ENCODE assay signal across 17 mouse cellular contexts in the genomic region with DNA sequence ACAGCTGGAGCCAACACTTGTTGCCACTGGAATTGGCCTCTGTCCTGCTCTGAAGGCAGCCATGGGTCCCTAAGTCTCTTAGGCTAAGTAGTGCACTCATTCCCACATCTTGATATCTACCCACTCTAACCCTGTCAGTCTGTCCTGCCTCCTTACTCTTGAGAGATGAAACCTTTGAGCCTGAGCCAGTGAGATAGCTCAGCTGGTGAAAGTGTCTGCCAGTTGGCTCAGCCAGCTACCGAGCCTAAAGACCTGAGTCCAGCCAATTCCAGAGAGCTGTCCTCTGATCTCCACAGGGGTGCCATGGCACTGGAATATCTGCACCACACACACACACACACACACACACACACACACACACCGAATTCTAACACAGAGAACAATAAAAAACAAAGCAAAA. TPM values are rescaled to one million over a fixed set of nuclear protein-coding genes. Genes with fewer than 3 reads are reported as not detected.
DNase-seq lines count a peak whose midpoint lies in the region; ATAC-seq and TF ChIP-seq lines count a peak whose summit lies in the region.
"Had no signal": no experiment of that assay in that cellular context is flagged by ENCODE, and none has a peak within 500 bp of the region (broad histone marks: within the 10 kb centered on the region; RNA-seq: fewer than 3 reads in every experiment).

No protein-coding gene starts in this region.

- H3K27me3 ChIP-seq in embryonic facial prominence, embryonic 12.5 days, result peaks cover 61% of the 10 kb centered on the region
- peaks cover 78% of the 10 kb centered on the region for H3K27me3 ChIP-seq in embryonic facial prominence, embryonic 10.5 days (replicated peaks; ENCODE audit: low read depth, poor library complexity, severe bottlenecking)
- peaks cover 65% of the 10 kb centered on the region for H3K27me3 ChIP-seq in stomach, embryonic 15.5 days (replicated peaks)

- no peak overlapping the region for H3K27ac ChIP-seq in embryonic facial prominence, embryonic 12.5 days
- H3K27ac ChIP-seq in embryonic facial prominence, embryonic 10.5 days (replicated peaks), result no peak overlapping the region
- peak overlapping the region; percentile 28; the same call in 1 of the 2 replicates for H3K27ac ChIP-seq in layer of hippocampus, adult 2 months
- H3K27ac ChIP-seq in stomach, embryonic 15.5 days, result peak overlapping the region; percentile 71; the same call in 1 of the 2 replicates
- H3K27ac ChIP-seq: forebrain, embryonic 10.5 days; midbrain, embryonic 13.5 days; neural tube, embryonic 15.5 days had no signal

- 56% methylated on average over 2 of the region's 2 CpGs for WGBS in embryonic facial prominence, embryonic 12.5 days
- 63% methylated on average over 2 of the region's 2 CpGs for WGBS in embryonic facial prominence, embryonic 10.5 days
- 47% methylated on average over 2 of the region's 2 CpGs for WGBS in stomach, embryonic 15.5 days

- no peaks in the 10 kb centered on the region for H3K9me3 ChIP-seq in embryonic facial prominence, embryonic 12.5 days
- no peaks in the 10 kb centered on the region; the same call in 1 of the 2 replicates for H3K9me3 ChIP-seq in embryonic facial prominence, embryonic 10.5 days
- H3K9me3 ChIP-seq in stomach, embryonic 15.5 days, result no peaks in the 10 kb centered on the region
- H3K9me3 ChIP-seq: forebrain, embryonic 10.5 days; limb, embryonic 13.5 days; midbrain, embryonic 13.5 days; neural tube, embryonic 15.5 days had no signal

- no peak for TF ChIP-seq CTCF in layer of hippocampus, adult 2 months (conservative IDR thresholded peaks at IDR 0.05)
- no peak for TF ChIP-seq CTCF in brain, embryonic 14.5 days (IDR thresholded peaks at IDR 0.05; ENCODE audit: borderline replicate concordance, extremely low read depth, insufficient read depth, insufficient read length)

- no peak overlapping the region for H3K4me3 ChIP-seq in embryonic facial prominence, embryonic 12.5 days
- no peak overlapping the region for H3K4me3 ChIP-seq in embryonic facial prominence, embryonic 10.5 days
- H3K4me3 ChIP-seq in layer of hippocampus, adult 2 months, result no peak overlapping the region
- H3K4me3 ChIP-seq in stomach, embryonic 15.5 days (replicated peaks), result no peak overlapping the region
- H3K4me3 ChIP-seq: forebrain, embryonic 10.5 days; limb, embryonic 13.5 days; midbrain, embryonic 13.5 days; neural tube, embryonic 15.5 days had no signal

- H3K4me1 ChIP-seq in embryonic facial prominence, embryonic 12.5 days, result peaks cover 13% of the 10 kb centered on the region; the same call in 1 of the 2 replicates
- H3K4me1 ChIP-seq in embryonic facial prominence, embryonic 10.5 days, result peaks cover 19% of the 10 kb centered on the region
- H3K4me1 ChIP-seq in stomach, embryonic 15.5 days, result peaks cover 4% of the 10 kb centered on the region; the same call in 1 of the 2 replicates

- H3K9ac ChIP-seq in embryonic facial prominence, embryonic 12.5 days, result no peak overlapping the region
- H3K9ac ChIP-seq in stomach, embryonic 15.5 days, result no peak overlapping the region
- H3K9ac ChIP-seq: forebrain, postnatal 0 days; limb, embryonic 13.5 days; midbrain, embryonic 13.5 days; neural tube, embryonic 15.5 days had no signal

- DNase-seq in embryonic facial prominence, embryonic 10.5 days (ENCODE audit: low spot score), result no peak
- DNase-seq in layer of hippocampus, adult 2 months (ENCODE audit: low spot score in 2 of 2), result no peak
- DNase-seq in layer of hippocampus, adult 8-10 months (ENCODE audit: low spot score in 2 of 2), result no peak
- peak; percentile 13 for DNase-seq in brain, embryonic 14.5 days (ENCODE audit: low read depth)
- DNase-seq: cerebellum, adult 9-10 months; forebrain, postnatal 0 days; kidney, adult 18-20 months; kidney, postnatal 14 days; thymus, postnatal 25 days had no signal

- no peak for TF ChIP-seq POLR2A in brain, embryonic 14.5 days (IDR thresholded peaks at IDR 0.05; ENCODE audit: borderline replicate concordance, extremely low read depth, insufficient read depth, insufficient read length, poor library complexity, severe bottlenecking)

- H3K4me2 ChIP-seq in embryonic facial prominence, embryonic 12.5 days (replicated peaks), result no peak overlapping the region
- no peak overlapping the region for H3K4me2 ChIP-seq in stomach, embryonic 15.5 days
- H3K4me2 ChIP-seq: limb, embryonic 13.5 days; midbrain, embryonic 13.5 days; neural tube, embryonic 15.5 days had no signal

- 0 out of 2 replicates have a peak, but pooled peaks have one; percentile 5 for ATAC-seq in embryonic facial prominence, embryonic 12.5 days (ENCODE audit: insufficient number of reproducible peaks, insufficient read depth, low FRiP score, low TSS enrichment)
- no peak for ATAC-seq in stomach, embryonic 15.5 days (ENCODE audit: insufficient read depth, low FRiP score, low read depth)
- ATAC-seq in activated CD4-positive, CD25-positive, alpha-beta regulatory T cell, adult 4 months, result no peak
- ATAC-seq: forebrain, postnatal 0 days; midbrain, embryonic 13.5 days had no signal

- no peaks in the 10 kb centered on the region for H3K36me3 ChIP-seq in embryonic facial prominence, embryonic 12.5 days
- H3K36me3 ChIP-seq in embryonic facial prominence, embryonic 10.5 days (replicated peaks), result no peaks in the 10 kb centered on the region
- H3K36me3 ChIP-seq in stomach, embryonic 15.5 days, result no peaks in the 10 kb centered on the region
- H3K36me3 ChIP-seq: forebrain, embryonic 10.5 days; limb, embryonic 13.5 days; midbrain, embryonic 13.5 days; neural tube, embryonic 15.5 days had no signal

RNA-seq across cellular contexts. Expression of a gene that starts 2.3 kb away (rescaled TPM):
- 0.42 and 0.64 TPM in 2 replicates for polyA plus RNA-seq in embryonic facial prominence, embryonic 12.5 days (2016; fragmentation: Nextera tagmentation; extraction: Ambion mirVana)
- 0.22 TPM in 1 of 2 replicates, not detected in the other for polyA plus RNA-seq in embryonic facial prominence, embryonic 10.5 days (2016; fragmentation: Nextera tagmentation; extraction: Ambion mirVana)
- total RNA-seq in layer of hippocampus, adult 2 months (2021), result 10 to 100 TPM; 10.6 to 10.9 TPM
- 10 to 100 TPM; 11.3 to 19.1 (median 14.6) TPM for total RNA-seq in layer of hippocampus, adult 8-10 months (2022)
- polyA plus RNA-seq in brain, embryonic 14.5 days (2012; rRNA removed), result 2.2 and 2.5 TPM in 2 replicates
- 0.93 and 1.6 TPM in 2 replicates for polyA plus RNA-seq in stomach, embryonic 15.5 days (2015; fragmentation: Nextera tagmentation; extraction: Ambion mirVana)
- under 1 TPM in 1 of 2 experiments, not detected in 1; 0.34 TPM for polyA plus RNA-seq in activated CD4-positive, CD25-positive, alpha-beta regulatory T cell, adult 4 months (2017; shearing (Covaris generic))
- total RNA-seq: CH12.LX had no signal

RNA-seq across cellular contexts. Expression of a gene that starts 11.3 kb away (rescaled TPM):
- 61.3 and 68.7 TPM in 2 replicates for polyA plus RNA-seq in embryonic facial prominence, embryonic 12.5 days (2016; fragmentation: Nextera tagmentation; extraction: Ambion mirVana)
- polyA plus RNA-seq in embryonic facial prominence, embryonic 10.5 days (2016; fragmentation: Nextera tagmentation; extraction: Ambion mirVana), result 47.8 and 49.6 TPM in 2 replicates
- total RNA-seq in layer of hippocampus, adult 2 months (2021), result 10 to 100 TPM; 56.7 to 60.6 TPM
- total RNA-seq in layer of hippocampus, adult 8-10 months (2022), result 10 to 100 TPM; 52.8 to 60.0 (median 56.6) TPM
- 58.7 and 59.7 TPM in 2 replicates for polyA plus RNA-seq in brain, embryonic 14.5 days (2012; rRNA removed)
- polyA plus RNA-seq in stomach, embryonic 15.5 days (2015; fragmentation: Nextera tagmentation; extraction: Ambion mirVana), result 61.1 and 61.6 TPM in 2 replicates
- 10 to 100 TPM; 16.9 to 30.0 TPM for polyA plus RNA-seq in activated CD4-positive, CD25-positive, alpha-beta regulatory T cell, adult 4 months (2017; shearing (Covaris generic))

RNA-seq across cellular contexts. Expression of a gene that starts 14.6 kb away (rescaled TPM):
- polyA plus RNA-seq in embryonic facial prominence, embryonic 12.5 days (2016; fragmentation: Nextera tagmentation; extraction: Ambion mirVana), result 33.6 and 33.9 TPM in 2 replicates
- 37.8 and 41.3 TPM in 2 replicates for polyA plus RNA-seq in embryonic facial prominence, embryonic 10.5 days (2016; fragmentation: Nextera tagmentation; extraction: Ambion mirVana)
- total RNA-seq in layer of hippocampus, adult 2 months (2021), result 10 to 100 TPM; 39.8 to 40.2 TPM
- total RNA-seq in layer of hippocampus, adult 8-10 months (2022), result 10 to 100 TPM; 37.3 to 45.0 (median 38.1) TPM
- polyA plus RNA-seq in brain, embryonic 14.5 days (2012; rRNA removed), result 38.1 and 45.9 TPM in 2 replicates
- 49.9 and 51.3 TPM in 2 replicates for polyA plus RNA-seq in stomach, embryonic 15.5 days (2015; fragmentation: Nextera tagmentation; extraction: Ambion mirVana)
- 10 to 100 TPM; 24.3 to 26.8 TPM for polyA plus RNA-seq in activated CD4-positive, CD25-positive, alpha-beta regulatory T cell, adult 4 months (2017; shearing (Covaris generic))

RNA-seq across cellular contexts. Expression of a gene that starts 37.3 kb away (rescaled TPM):
- polyA plus RNA-seq in embryonic facial prominence, embryonic 12.5 days (2016; fragmentation: Nextera tagmentation; extraction: Ambion mirVana), result 16.8 and 17.9 TPM in 2 replicates
- 16.2 and 18.0 TPM in 2 replicates for polyA plus RNA-seq in embryonic facial prominence, embryonic 10.5 days (2016; fragmentation: Nextera tagmentation; extraction: Ambion mirVana)
- 10 to 100 TPM; 45.1 to 46.6 TPM for total RNA-seq in layer of hippocampus, adult 2 months (2021)
- total RNA-seq in layer of hippocampus, adult 8-10 months (2022), result 10 to 100 TPM; 43.2 to 48.9 (median 44.5) TPM
- polyA plus RNA-seq in brain, embryonic 14.5 days (2012; rRNA removed), result 32.9 and 36.3 TPM in 2 replicates
- 14.4 and 14.5 TPM in 2 replicates for polyA plus RNA-seq in stomach, embryonic 15.5 days (2015; fragmentation: Nextera tagmentation; extraction: Ambion mirVana)
- polyA plus RNA-seq in activated CD4-positive, CD25-positive, alpha-beta regulatory T cell, adult 4 months (2017; shearing (Covaris generic)), result 10 to 100 TPM; 20.8 to 26.1 TPM

RNA-seq across cellular contexts. Expression of a gene that starts 40.7 kb away (rescaled TPM):
- 51.7 and 52.5 TPM in 2 replicates for polyA plus RNA-seq in embryonic facial prominence, embryonic 12.5 days (2016; fragmentation: Nextera tagmentation; extraction: Ambion mirVana)
- polyA plus RNA-seq in embryonic facial prominence, embryonic 10.5 days (2016; fragmentation: Nextera tagmentation; extraction: Ambion mirVana), result 40.9 and 45.1 TPM in 2 replicates
- total RNA-seq in layer of hippocampus, adult 2 months (2021), result 10 to 100 TPM; 53.7 to 54.4 TPM
- 10 to 100 TPM; 48.8 to 61.6 (median 55.9) TPM for total RNA-seq in layer of hippocampus, adult 8-10 months (2022)
- polyA plus RNA-seq in brain, embryonic 14.5 days (2012; rRNA removed), result 70.4 and 84.9 TPM in 2 replicates
- 44.4 and 50.0 TPM in 2 replicates for polyA plus RNA-seq in stomach, embryonic 15.5 days (2015; fragmentation: Nextera tagmentation; extraction: Ambion mirVana)
- 100 to 1,000 TPM; 142 to 158 TPM for polyA plus RNA-seq in activated CD4-positive, CD25-positive, alpha-beta regulatory T cell, adult 4 months (2017; shearing (Covaris generic))

Comparison
In these comparisons a context has a peak if more than half of its experiments do, and no peak if none do; other contexts are left out.
1. H3K27ac ChIP-seq: peak in layer of hippocampus, adult 2 months (single experiment) and stomach, embryonic 15.5 days (single experiment); none in embryonic facial prominence, embryonic 12.5 days (single experiment) and embryonic facial prominence, embryonic 10.5 days (single experiment).